Mouse (Mus musculus) lung, adult 2 months (tissue): ENCODE results near the gene Rims3.

Experiments used
- CTCF ChIP-seq: fragments of 200-500 bp; IDR thresholded peaks from 2 replicates; pipeline ENCODE4 v1.5.1; 2011; ENCODE audit warnings: mild to moderate bottlenecking, low read length, control low read depth; ENCODE audit not compliant: insufficient read depth
- POLR2A ChIP-seq: fragments of 200-500 bp; IDR thresholded peaks from 2 replicates; pipeline ENCODE4 v1.6.1; 2011; ENCODE audit warnings: low read depth, mild to moderate bottlenecking, control low read depth, low read length, borderline replicate concordance; ENCODE audit errors: extremely low read depth

DNA sequence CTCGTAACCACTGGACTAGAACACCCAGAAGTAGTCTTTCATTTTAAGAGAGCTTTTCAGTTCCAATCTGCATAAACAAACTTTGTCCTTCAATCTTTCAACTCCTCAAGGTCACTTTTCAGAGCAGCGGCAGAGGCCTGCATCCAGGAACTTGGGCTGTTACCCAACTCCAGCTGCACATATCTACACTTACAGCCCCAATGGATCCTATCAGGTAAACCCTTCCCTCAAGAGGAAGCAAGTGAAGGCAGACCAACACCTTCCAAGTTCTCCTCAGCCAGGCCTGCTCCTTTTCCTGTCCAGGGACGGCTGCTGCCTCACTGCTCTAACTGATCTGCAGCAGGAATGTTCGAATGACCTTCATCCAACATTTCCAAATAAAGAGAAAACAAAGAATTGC lies 40.4 kb upstream of the Rims3 start:
- TF ChIP-seq CTCF = no peak
- TF ChIP-seq POLR2A = no peak
